Mouse (Mus musculus) liver, adult 2 months (tissue): ENCODE measurements around the gene 1520401A03Rik.

Experiments used
- CTCF ChIP-seq: fragments of 200-500 bp; IDR thresholded peaks from 2 replicates; pipeline ENCODE4 v1.5.1; 2011; ENCODE audit warnings: low read depth, low read length, control low read depth
- POLR2A ChIP-seq: fragments of 200-500 bp; IDR thresholded peaks from 2 replicates; pipeline ENCODE4 v1.6.1; 2011; ENCODE audit warnings: low read length, control low read depth; ENCODE audit not compliant: insufficient read depth; ENCODE audit errors: extremely low read depth

GRCm38 (mm10) chr17:23739202-23740135, 16.9 kb upstream of the 1520401A03Rik start:
- no peak for TF ChIP-seq CTCF
- no peak for TF ChIP-seq POLR2A
